Comparison of ENCODE assay signal across 8 mouse cellular contexts in the genomic region with DNA sequence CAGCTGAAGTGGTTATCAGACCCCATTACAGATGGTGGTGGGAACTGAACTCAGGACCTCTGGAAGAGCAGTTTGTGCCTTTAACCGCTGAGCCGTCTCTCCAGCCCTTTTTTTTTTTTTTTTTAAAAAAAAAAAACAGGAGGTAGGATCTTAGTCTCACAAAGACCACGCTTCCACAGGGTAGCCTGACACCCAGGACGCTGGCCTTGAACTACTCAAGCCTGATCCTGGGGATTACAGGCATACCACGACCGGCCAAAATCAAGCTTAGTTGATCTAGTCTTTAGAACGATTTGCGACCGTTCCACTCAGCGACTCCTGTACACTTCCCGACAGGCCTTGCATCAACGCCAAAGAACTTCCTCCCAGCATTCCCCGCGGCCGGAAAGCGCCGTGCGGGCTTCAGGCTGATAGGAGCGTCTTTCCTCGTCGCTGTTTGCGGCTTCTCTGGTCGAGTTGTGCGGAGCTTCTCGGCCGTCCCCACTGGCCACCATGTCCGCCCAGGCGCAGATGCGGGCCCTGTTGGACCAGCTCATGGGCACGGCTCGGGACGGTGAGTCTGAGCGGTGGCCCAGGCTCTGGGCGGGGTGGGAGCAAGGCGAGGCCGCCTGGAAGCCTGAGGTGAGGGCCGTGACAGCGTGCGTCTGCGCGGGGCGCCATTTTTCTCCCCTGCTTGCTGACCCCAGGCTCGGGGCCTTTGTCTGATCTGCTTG. TPM values are rescaled to one million over a fixed set of nuclear protein-coding genes. Genes with fewer than 3 reads are reported as not detected.
DNase-seq lines count a peak whose midpoint lies in the region; ATAC-seq lines count a peak whose summit lies in the region.

A gene (plus strand): TSS at position 358 of the 713 bp plus-strand sequence.

- peaks cover 13% of the 10 kb centered on the region for H3K4me1 ChIP-seq in intestine, embryonic 14.5 days (replicated peaks; ENCODE audit: control insufficient read depth, insufficient read depth, low read length)

- under 1% methylated on average over 43 of the region's 43 CpGs for WGBS in intestine, embryonic 14.5 days

- DNase-seq in adrenal gland, adult (ENCODE audit: inconsistent age in 2 of 2, low spot score in 1 of 2): peak; percentile 95 to 99
- DNase-seq in embryo, embryonic 10.5 days (ENCODE audit: low spot score): peak; percentile 97
- peak; percentile 92 for DNase-seq in gastrocnemius, postnatal 25 days
- peak; percentile 98 for DNase-seq in intestine, embryonic 14.5 days (ENCODE audit: low spot score)
- peak; percentile 94 to 97 for DNase-seq in left cerebral cortex, postnatal 14 days (ENCODE audit: low spot score in 2 of 2)
- peak; percentile 93 for DNase-seq in mesoderm, embryonic 11.5 days (ENCODE audit: low read depth, low spot score)
- DNase-seq in right cerebral cortex, postnatal 36 days (ENCODE audit: low spot score in 2 of 2): peak; percentile 95
- DNase-seq in yolk sac, embryonic 10.5 days (ENCODE audit: low spot score): peak; percentile 96

- peak within 1 kb of the TSS; percentile 90 for H3K4me2 ChIP-seq in intestine, embryonic 14.5 days (ENCODE audit: low read length)

- intact Hi-C loops in left cerebral cortex, postnatal 14 days (cut with DNase I): no loop called here

- H3K27me3 ChIP-seq in intestine, embryonic 14.5 days (replicated peaks; ENCODE audit: control insufficient read depth, insufficient read depth, low read length): no peaks in the 10 kb centered on the region

- peak within 1 kb of the TSS; percentile 99 for H3K27ac ChIP-seq in intestine, embryonic 14.5 days (ENCODE audit: low read depth)

- ATAC-seq in intestine, embryonic 14.5 days (replicated peaks; ENCODE audit: low FRiP score, low TSS enrichment, low read depth): peak; percentile 95

- H3K4me3 ChIP-seq in intestine, embryonic 14.5 days (ENCODE audit: low read depth, low read length): peak within 1 kb of the TSS; percentile 91

- H3K9me3 ChIP-seq in intestine, embryonic 14.5 days (ENCODE audit: control insufficient read depth, low read length): no peaks in the 10 kb centered on the region

- peaks cover 34% of the 10 kb centered on the region for H3K36me3 ChIP-seq in intestine, embryonic 14.5 days (ENCODE audit: control insufficient read depth, insufficient read depth, low read length)

- peak within 1 kb of the TSS; percentile 97 for H3K9ac ChIP-seq in intestine, embryonic 14.5 days (ENCODE audit: low read length)

RNA-seq across cellular contexts. Expression of the gene that starts here (rescaled TPM):
- total RNA-seq in gastrocnemius, postnatal 25 days (2021): 10 to 100 TPM; 11.1 to 11.3 TPM
- polyA plus RNA-seq in intestine, embryonic 14.5 days (2014; fragmentation: Nextera tagmentation; extraction: Ambion mirVana): 99.6 and 105 TPM in 2 replicates
- 10 to 100 TPM; 80.2 to 81.5 TPM for total RNA-seq in left cerebral cortex, postnatal 14 days (2021)

Comparison
In these comparisons a context has a peak if more than half of its experiments do, and no peak if none do; other contexts are left out.
1. Peak in every context shown above with its lines: DNase-seq, ATAC-seq, H3K4me3 ChIP-seq and H3K27ac ChIP-seq.
2. RNA of the gene that starts here (total RNA-seq): 80.2 to 81.5 TPM in left cerebral cortex, postnatal 14 days; 11.1 to 11.3 TPM in gastrocnemius, postnatal 25 days; every median in the first group is over 4 times any median in the second.